Mouse (Mus musculus) ES-Bruce4 (cell line): Measurements from ENCODE around the gene Umad1.

Experiments
- CTCF ChIP-seq: IDR thresholded peaks from one replicate; pipeline ENCODE4 v1.8.1; 2011; ENCODE audit warnings: low read depth, low read length
- EP300 ChIP-seq: IDR thresholded peaks from 2 replicates; pipeline ENCODE4 v1.6.1; 2011; ENCODE audit warnings: low read depth, low read length; ENCODE audit not compliant: insufficient read depth
- POLR2A ChIP-seq: IDR thresholded peaks from one replicate; pipeline ENCODE4 v1.8.1; 2011; ENCODE audit warnings: low read length; ENCODE audit not compliant: insufficient read depth

- TF ChIP-seq POLR2A (no peak), CTCF (no peak), EP300 (no peak)
Observed at GRCm38 (mm10) chr6:8441814-8442213, 182.7 kb downstream of the Umad1 start.
